Mouse (Mus musculus) T-cell, adult 66 days (primary cell): Measurements from ENCODE around the gene Gm21560. TPM values are rescaled to one million over a fixed set of nuclear protein-coding genes. Genes with fewer than 3 reads are reported as not detected.

ENCODE experiments used
- total RNA-seq, 2 experiments: library from RNA; stranded (reverse); gene quantifications; 3 replicates in 1 of 2; 4 replicates in 1 of 2; pipeline ENCODE4 v1.2.4; 2023

Gm21560 gene
- total RNA-seq = under 1 TPM in 1 of 2 experiments, not detected in 1; 0.33 TPM

DNA sequence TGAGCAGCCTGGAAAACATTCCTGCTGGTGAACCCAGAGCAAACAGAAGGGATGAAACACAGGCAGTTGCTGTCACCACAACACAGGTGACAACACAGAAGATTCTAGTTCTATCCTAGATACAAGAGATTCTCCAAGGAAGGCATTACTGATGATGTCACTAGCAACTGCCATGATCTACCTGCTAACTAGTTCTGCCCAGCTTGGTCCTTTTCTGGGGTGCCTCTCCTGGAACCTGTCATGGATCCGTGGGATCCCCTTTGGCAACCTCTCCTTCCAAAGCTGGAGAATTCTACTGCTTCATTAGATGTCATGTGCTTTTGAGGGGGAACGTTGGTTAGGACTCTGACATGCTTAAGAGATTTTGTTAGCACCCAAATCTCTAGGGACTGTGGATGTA, at the start of gene Gm21560:
Gm21560 (minus strand) TSS at position 101 of the 400 bp plus-strand sequence.

Other genes starting within 250 kb of the Gm21560 start
- gene Gm3453, start 240.2 kb downstream of the Gm21560 start, total RNA-seq = not detected
- not detected for gene Gm6337, start 161.0 kb downstream of the Gm21560 start, total RNA-seq
- not detected for gene Gm8206, start 125.3 kb downstream of the Gm21560 start, total RNA-seq
- gene Gm3468, start 110.6 kb downstream of the Gm21560 start, total RNA-seq = 1 to 10 TPM in 1 of 2 experiments, under 1 TPM in 1; 0.80 to 1.8 TPM
- gene Gm3476, start 93.5 kb downstream of the Gm21560 start, total RNA-seq = not detected
- gene Gm3411, start 68.0 kb upstream of the Gm21560 start, total RNA-seq = 1 to 10 TPM in 1 of 2 experiments, not detected in 1; 1.1 TPM
- gene Gm21103, start 85.6 kb upstream of the Gm21560 start, total RNA-seq = not detected
- gene Gm3618, start 124.4 kb upstream of the Gm21560 start, total RNA-seq = not detected
- gene Gm16440, start 171.0 kb upstream of the Gm21560 start, total RNA-seq = not detected
- gene Gm3591, start 193.2 kb upstream of the Gm21560 start, total RNA-seq = 1 to 10 TPM; 1.2 to 1.7 TPM
- not detected for gene Gm3594, start 225.3 kb upstream of the Gm21560 start, total RNA-seq